Mouse (Mus musculus): Measurements from ENCODE around the gene Slc27a3.

Slc27a3 gene

DNA sequence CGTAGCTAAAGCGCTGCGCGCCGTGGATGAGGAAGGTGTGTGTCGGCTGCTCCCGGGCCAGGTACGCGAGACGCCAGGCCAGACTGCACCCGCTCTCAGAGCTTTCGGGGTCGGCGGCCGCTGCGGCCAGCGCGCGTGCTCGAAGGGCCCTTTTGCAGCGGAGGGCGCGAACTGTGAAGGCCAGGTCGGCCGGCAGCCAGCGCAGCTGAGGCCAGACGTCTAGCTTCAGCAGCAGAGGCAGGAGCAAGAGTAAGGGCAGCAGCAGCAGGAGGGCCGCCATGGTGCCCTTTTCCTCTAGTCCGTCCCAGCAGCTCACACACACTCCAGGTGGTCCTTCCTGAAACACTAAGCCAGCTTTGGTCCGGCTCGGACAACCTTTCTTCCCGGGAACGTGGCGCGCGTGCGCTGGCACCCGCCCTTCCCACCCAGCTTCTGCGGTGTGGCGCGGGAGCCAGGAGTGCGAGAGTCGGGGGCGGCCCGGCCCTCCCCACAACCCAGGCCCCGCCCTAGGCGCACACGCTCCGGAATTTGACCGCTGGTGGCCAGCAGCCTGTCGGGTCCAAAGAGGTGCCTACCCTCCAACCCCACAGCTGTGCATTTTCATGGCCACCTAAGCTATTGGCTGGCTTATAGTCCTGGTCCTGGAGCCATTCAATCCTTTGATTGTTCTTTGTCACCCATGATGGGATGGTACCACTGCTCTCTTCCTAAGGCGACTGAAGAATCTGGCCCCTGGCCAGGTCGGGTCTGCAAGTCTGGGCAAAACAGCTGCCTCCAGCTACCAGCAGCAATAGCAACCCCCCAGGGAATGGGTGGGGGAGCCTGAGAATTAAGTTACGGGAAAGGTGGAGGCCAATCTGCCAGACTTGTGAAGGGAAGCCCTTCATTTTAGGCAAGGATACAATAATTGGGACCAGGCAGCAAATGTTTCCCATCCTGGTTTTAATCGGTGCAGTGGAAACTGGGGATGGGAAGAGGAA is at the start of gene Slc27a3:
TSS of gene Slc27a3 (minus strand) at position 428 of the 980 bp plus-strand sequence.
- DNase-seq: peak; percentile 62

DNA sequence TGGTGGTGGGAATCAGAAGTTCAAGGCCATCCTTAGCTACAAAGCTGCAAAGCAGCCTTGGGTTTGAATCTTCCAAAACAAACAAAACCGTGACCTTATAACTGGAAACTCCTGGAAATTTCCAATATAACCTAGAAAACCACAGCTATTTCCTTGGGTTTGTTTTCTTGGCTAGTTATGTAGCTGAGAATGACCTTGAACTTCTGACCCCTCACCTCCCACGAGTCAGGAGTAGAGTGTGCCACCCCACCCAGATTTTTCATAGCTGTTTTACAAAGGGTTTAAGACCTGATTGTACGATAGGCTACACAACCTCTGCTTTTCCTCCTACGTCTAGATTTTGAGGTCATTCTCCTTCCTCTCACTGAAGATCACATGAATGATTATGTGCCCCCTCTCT is 47.4 kb upstream of the Slc27a3 start:
- no peak for DNase-seq

DNA sequence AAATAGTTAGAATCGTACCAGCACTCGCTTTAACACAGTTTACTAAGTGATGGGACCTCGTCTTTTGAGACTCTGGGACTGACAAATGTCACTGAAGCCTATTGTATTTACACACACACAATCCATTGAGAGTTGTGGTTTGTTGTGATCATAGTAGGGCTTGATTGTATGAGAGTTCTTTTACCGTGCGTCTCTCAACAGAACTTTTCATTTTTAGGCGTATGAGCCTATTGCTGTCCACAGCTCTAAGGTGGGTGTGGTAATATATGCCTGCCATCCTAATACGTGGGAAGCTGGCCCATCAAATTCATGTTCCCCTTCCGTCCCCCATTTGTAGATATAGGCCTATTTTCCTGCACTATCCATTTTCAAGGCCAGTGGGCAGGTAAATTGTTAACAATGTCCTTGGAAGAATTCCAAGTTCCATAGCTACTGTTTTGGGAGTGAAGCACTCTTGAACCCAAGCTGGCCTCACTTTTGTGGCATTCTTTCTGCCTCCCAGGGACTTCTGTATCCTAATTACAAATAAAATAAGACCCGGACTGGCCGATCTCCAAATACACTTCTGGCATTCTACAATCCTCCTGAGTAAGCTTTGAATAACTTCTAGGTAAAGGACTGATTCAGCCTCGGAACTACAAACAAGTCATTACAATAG is 44.5 kb upstream of the Slc27a3 start:
- DNase-seq: peak; percentile 59

- peak; percentile 100 for DNase-seq
Measured at GRCm38 (mm10) chr3:90433381-90434020, 43.8 kb upstream of the Slc27a3 start, which contains the start of gene Ints3. TSS of gene Ints3 (minus strand) at chr3:90433622.

DNA sequence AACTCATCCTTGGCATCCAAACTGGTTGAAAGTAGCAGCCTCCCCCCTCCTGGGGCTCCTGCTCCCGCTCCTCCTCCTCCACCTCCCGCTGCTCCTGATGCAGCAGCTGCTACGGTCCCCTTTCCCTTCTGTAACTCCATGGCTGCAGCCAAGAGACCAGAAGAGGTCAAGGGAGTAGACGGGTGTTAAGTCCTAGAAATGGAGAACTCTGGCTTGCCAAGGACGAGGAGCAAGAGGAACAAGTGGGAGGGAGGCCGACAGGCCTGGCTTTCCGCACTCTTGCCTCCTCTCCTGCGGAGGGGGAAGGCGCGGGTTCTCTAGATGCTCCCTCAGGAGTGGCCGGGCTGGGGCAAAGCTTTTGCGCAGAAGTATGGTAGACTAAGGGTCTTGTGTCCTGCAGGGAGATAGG is 43.1 kb upstream of the Slc27a3 start:
- DNase-seq: no peak

DNA sequence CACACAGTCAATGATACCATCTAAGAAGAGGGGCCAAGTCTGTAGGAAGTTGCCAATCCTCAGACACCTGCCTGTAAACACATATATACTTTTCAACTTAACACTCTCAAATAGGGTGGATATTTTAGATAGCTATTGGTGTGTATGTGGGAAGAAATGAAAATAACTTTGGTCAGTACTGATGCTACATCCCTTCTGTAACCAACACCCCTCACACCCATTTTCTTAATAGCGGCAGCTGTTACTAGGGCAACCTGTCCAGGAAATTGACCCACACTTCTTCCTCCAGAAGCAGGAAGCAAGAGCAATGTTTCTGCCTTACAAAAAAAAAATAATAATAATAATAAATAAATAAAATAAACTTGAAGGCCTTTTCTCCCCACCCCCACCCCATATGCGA is 42.6 kb upstream of the Slc27a3 start:
- DNase-seq: no peak

GRCm38 (mm10) chr3:90429576-90429975 is 39.8 kb upstream of the Slc27a3 start:
- peak; percentile 31 for DNase-seq

GRCm38 (mm10) chr3:90428186-90428585 is 38.4 kb upstream of the Slc27a3 start:
- peak; percentile 19 for DNase-seq

GRCm38 (mm10) chr3:90427574-90427973 is 37.8 kb upstream of the Slc27a3 start:
- peak; percentile 21 for DNase-seq

- no peak for DNase-seq
Measured at GRCm38 (mm10) chr3:90425499-90425898, 35.8 kb upstream of the Slc27a3 start.

DNA sequence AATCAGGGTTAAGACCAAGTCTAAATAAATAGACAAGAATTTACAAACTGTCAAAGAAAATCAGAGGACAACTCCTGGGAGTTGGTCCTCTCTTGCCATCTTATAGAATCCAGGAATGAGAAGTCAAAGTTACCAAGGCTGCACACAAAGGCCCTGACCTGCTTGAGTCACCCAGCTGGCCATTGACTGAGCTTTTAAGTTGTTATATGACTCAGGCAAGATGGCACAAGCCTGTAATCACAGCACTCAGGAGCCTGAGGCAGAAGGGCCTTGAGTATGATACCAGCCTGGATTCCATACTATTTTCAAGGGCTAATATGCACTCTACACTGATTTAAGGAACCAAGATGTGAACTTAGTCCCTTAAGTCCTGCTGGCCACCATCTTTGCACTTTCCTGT is 33.8 kb upstream of the Slc27a3 start:
- no peak for DNase-seq

GRCm38 (mm10) chr3:90420696-90421095 is 31.0 kb upstream of the Slc27a3 start:
- no peak for DNase-seq

DNA sequence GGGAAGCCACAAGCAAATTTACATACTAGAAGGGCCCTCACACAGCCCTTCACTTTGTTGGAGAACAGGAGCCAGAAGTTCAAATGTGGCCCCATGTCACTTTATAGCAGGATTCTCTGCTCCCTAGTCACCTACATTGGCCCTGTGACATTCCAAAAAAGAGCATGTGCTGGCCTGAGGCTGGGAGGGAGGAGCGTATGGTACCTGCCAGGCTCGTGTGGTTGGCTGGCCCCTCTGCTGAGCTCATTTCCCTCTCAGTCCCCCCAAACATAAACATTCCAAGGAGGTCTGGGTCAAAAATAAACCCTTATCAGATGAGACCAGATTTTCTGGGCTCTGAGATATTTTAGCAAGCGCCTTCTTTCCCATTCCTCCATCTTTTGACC is 23.3 kb upstream of the Slc27a3 start:
- DNase-seq: no peak

- peak; percentile 79 for DNase-seq
Measured at GRCm38 (mm10) chr3:90412312-90413010, 22.7 kb upstream of the Slc27a3 start.

DNA sequence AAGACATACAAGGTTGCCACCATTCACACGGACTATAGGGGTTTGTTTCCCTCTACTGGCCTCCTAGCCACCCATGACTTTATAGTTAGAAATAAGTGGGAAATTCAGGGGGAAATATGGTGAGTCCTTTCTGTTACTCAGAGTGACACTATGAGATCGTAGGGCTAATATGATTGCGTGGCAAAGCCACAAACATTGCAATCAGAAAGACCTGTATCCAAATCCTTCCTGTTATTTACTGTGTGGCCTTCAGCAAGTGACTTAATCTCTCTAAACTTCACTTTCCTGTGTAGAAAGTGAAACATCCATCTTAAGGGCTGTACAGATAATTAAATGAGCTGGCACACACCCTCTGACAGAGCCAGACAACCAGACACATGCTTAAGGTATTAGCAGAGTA is 19.0 kb upstream of the Slc27a3 start:
- DNase-seq: no peak

DNA sequence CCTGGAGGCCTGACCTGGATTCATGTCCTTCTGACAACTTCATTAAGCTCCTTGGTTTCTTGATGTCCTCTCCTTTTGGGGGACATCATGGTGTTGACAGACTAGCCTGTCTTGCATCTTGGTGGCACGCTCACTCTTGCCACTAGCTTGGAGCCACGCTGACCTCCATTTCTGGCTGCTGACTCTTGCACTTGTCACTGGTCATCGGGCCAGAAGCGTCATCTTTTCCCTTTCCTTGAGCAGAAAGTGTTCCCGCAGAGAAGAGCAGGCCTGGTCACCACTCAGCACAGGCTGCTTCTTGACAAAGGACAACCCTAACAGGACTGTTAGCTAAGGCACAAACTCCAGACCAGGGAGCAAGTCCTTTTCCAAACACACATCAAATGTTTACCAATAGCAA is 16.7 kb upstream of the Slc27a3 start:
- no peak for DNase-seq

GRCm38 (mm10) chr3:90404609-90405008 is 14.9 kb upstream of the Slc27a3 start:
- DNase-seq: no peak

GRCm38 (mm10) chr3:90404121-90404520 is 14.4 kb upstream of the Slc27a3 start:
- no peak for DNase-seq

DNA sequence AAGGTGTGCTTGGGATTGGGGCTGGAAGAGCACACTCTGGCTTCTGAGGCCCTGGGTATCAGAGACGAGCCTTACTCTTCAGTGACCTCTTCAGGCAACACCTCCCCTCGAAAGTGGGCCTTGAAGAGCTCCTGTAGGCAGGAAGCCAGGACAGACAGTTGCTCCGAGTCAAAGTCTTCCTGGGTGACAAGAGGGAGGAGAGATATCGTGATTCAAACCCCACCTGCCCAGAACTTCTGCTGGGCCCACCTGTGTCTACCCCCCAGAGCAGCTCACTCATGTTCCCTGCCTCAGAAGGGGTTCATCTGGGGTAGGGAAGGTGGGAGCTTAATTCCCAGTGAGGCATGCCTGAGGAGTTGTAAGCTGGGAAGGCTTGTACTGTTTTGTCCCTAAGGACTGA is 11.3 kb upstream of the Slc27a3 start:
- DNase-seq: no peak

- DNase-seq: no peak
Measured at GRCm38 (mm10) chr3:90395629-90396028, 5.9 kb upstream of the Slc27a3 start.

DNA sequence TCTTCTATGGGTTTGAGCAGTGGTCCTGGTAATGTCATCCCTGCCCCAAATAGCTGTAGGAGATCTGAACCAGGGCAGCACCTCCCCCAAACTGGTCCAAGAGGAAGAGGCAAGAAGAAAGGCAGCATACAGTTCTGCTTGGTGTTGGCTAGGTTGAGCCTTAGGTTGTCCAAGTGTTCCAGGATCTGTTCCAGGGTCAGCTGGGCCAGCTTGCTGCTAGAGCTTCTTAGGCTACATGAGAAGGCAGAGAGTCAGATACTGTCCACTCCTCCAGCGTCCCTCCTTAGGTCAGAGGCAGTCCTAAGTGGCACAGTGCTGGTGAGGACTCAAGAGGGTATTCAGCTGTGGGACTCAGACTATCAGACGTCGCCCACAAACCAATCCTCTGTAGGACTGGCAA is 2.9 kb upstream of the Slc27a3 start:
- no peak for DNase-seq

DNA sequence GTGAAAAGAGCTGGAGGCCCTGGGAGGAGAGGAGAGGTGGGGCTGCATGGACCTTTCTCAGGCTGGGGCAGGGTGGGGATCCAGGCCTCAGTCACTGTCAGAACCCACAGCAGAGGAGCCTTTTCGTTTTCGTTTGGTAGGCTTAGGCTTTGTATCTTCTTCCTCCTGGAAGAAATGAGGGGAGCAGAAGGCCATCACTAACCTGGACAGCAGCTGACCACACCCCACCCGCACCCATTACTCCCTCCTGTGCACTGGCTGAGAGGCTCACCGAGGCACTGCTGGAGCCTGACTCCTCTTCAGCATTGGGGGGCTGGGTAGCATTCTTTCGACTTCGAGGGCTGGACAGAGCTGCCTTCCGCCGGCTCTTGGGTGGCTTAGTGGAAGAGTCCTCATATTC is 2.2 kb upstream of the Slc27a3 start:
- DNase-seq: no peak

- DNase-seq: no peak
Measured at GRCm38 (mm10) chr3:90391004-90391403, 1.3 kb upstream of the Slc27a3 start.
